Mouse (Mus musculus): ENCODE measurements around the gene Olfr123. TPM values are rescaled to one million over a fixed set of nuclear protein-coding genes. Genes with fewer than 3 reads are reported as not detected.

Gene Olfr123
- 0.03 TPM in 1 of 2 replicates, not detected in the other for polyA plus RNA-seq (2012)

DNA sequence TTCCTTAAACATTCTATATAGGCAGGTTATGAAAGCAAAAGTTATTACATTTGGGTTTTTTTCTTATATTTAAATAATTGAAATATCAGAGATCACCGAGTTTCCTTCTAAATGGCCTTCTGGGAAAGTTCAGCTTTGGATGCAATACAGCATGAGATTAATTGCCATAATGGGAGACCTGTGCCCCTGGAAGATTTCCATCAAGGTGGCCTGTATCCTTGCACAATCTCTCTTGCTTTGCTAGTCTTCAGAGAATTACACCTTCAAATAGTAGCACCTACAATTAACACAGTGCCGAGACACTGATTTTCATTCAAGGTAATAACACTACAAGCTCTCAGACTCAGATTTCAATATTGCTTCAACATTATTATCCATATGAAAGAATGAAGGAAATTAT, at the start of gene Olfr123:
TSS of gene Olfr123 (plus strand) at position 301 of the 400 bp plus-strand sequence.
- no peak within 1 kb of the TSS for H3K4me3 ChIP-seq (replicated peaks)

GRCm38 (mm10) chr17:37768307-37768706, 25.0 kb upstream of the Olfr123 start, which contains the start of gene Olfr122:
TSS of gene Olfr122 (plus strand) at chr17:37768607.
- no peak within 1 kb of the TSS for H3K4me3 ChIP-seq (replicated peaks)

More for the DNA sequence above, at the start of gene Olfr123:
- Histone ChIP-seq H3K9me3 (ENCODE audit: control insufficient read depth, low read length) (peaks cover 5% of the 10 kb centered on the region; the same call in 1 of the 2 replicates), H3K4me1 (ENCODE audit: control insufficient read depth) (no peaks in the 10 kb centered on the region), H3K36me3 (ENCODE audit: control insufficient read depth) (no peaks in the 10 kb centered on the region), H3K27me3 (ENCODE audit: control insufficient read depth) (no peaks in the 10 kb centered on the region)
- TF ChIP-seq TAL1 (IDR thresholded peaks at IDR 0.05; ENCODE audit: low read length) = no peak
- TF ChIP-seq GATA1 (IDR thresholded peaks at IDR 0.05; ENCODE audit: low read length) = no peak

DNA sequence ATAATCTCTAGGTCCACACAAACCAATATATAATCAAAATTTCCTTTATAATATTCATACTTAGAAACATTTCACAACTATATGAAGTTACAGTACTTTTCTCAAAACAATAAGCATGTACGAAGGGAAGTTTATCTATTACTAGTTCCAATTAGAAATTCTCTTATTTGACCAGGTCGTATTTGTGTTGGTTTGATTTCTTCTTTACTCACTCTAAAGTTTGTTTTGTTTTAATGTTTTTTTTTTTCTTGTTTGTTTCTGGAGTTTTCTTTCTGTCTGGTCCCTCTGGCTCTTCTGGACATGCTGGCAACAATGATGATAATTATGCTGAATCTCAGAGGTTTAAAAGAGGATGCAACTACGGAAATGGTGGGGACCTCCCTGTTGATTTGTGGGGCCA, 6.3 kb downstream of the Olfr123 start, which contains the start of gene Olfr124:
TSS of gene Olfr124 (plus strand) at position 301 of the 400 bp plus-strand sequence.
- H3K36me3 ChIP-seq (ENCODE audit: control insufficient read depth) = no peaks in the 10 kb centered on the region
- H3K4me3 ChIP-seq (replicated peaks) = no peak within 1 kb of the TSS
- TF ChIP-seq GATA1 (IDR thresholded peaks at IDR 0.05; ENCODE audit: low read length) = no peak
- H3K27me3 ChIP-seq (ENCODE audit: control insufficient read depth) = no peaks in the 10 kb centered on the region
- H3K4me1 ChIP-seq (ENCODE audit: control insufficient read depth) = no peaks in the 10 kb centered on the region
- peaks cover 5% of the 10 kb centered on the region; the same call in 1 of the 2 replicates for H3K9me3 ChIP-seq (ENCODE audit: control insufficient read depth, low read length)

More at GRCm38 (mm10) chr17:37768307-37768706, 25.0 kb upstream of the Olfr123 start, which contains the start of gene Olfr122:
- Histone ChIP-seq H3K27me3 (ENCODE audit: control insufficient read depth) (no peaks in the 10 kb centered on the region), H3K4me1 (ENCODE audit: control insufficient read depth) (no peaks in the 10 kb centered on the region), H3K9me3 (ENCODE audit: control insufficient read depth, low read length) (peaks cover 8% of the 10 kb centered on the region), H3K36me3 (ENCODE audit: control insufficient read depth) (no peaks in the 10 kb centered on the region)
- no peak for TF ChIP-seq GATA1 (IDR thresholded peaks at IDR 0.05; ENCODE audit: low read length)
- TF ChIP-seq TAL1 (IDR thresholded peaks at IDR 0.05; ENCODE audit: low read length) = no peak

- Histone ChIP-seq H3K4me3 (replicated peaks) (no peak within 1 kb of the TSS), H3K9me3 (ENCODE audit: control insufficient read depth, low read length) (no peaks in the 10 kb centered on the region)
- TF ChIP-seq GATA1 (IDR thresholded peaks at IDR 0.05; ENCODE audit: low read length) (no peak), TAL1 (IDR thresholded peaks at IDR 0.05; ENCODE audit: low read length) (no peak)
Observed at GRCm38 (mm10) chr17:37832649-37833048, 39.3 kb downstream of the Olfr123 start, which contains the start of gene Olfr125. TSS of gene Olfr125 (plus strand) at chr17:37832949.

GRCm38 (mm10) chr17:37847183-37847582, 53.9 kb downstream of the Olfr123 start, which contains the start of gene Olfr126:
TSS of gene Olfr126 (plus strand) at chr17:37847483.
- H3K36me3 ChIP-seq (ENCODE audit: control insufficient read depth) = no peaks in the 10 kb centered on the region
- H3K4me1 ChIP-seq (ENCODE audit: control insufficient read depth) = no peaks in the 10 kb centered on the region
- H3K9me3 ChIP-seq (ENCODE audit: control insufficient read depth, low read length) = peaks cover 4% of the 10 kb centered on the region
- no peak within 1 kb of the TSS for H3K4me3 ChIP-seq (replicated peaks)
- TF ChIP-seq GATA1 (IDR thresholded peaks at IDR 0.05; ENCODE audit: low read length) (no peak), TAL1 (IDR thresholded peaks at IDR 0.05; ENCODE audit: low read length) (no peak)
- H3K27me3 ChIP-seq (ENCODE audit: control insufficient read depth) = no peaks in the 10 kb centered on the region

More at GRCm38 (mm10) chr17:37832649-37833048, 39.3 kb downstream of the Olfr123 start, which contains the start of gene Olfr125:
- Histone ChIP-seq H3K36me3 (ENCODE audit: control insufficient read depth) (no peaks in the 10 kb centered on the region), H3K27me3 (ENCODE audit: control insufficient read depth) (no peaks in the 10 kb centered on the region), H3K4me1 (ENCODE audit: control insufficient read depth) (no peaks in the 10 kb centered on the region)

Other genes with a start within 250 kb of the Olfr123 start
- not detected in 2 replicates for gene Olfr112, start 224.1 kb upstream of the Olfr123 start, polyA plus RNA-seq (2012)
- gene Olfr113, start 215.9 kb upstream of the Olfr123 start, polyA plus RNA-seq (2012) = not detected in 2 replicates
- not detected in 2 replicates for gene Olfr114, start 200.8 kb upstream of the Olfr123 start, polyA plus RNA-seq (2012)
- not detected in 2 replicates for gene Olfr115, start 166.4 kb upstream of the Olfr123 start, polyA plus RNA-seq (2012)
- not detected in 2 replicates for gene Olfr116, start 166.3 kb upstream of the Olfr123 start, polyA plus RNA-seq (2012)
- not detected in 2 replicates for gene Olfr117, start 129.7 kb upstream of the Olfr123 start, polyA plus RNA-seq (2012)
- gene Olfr118, start 126.5 kb upstream of the Olfr123 start, polyA plus RNA-seq (2012) = not detected in 2 replicates
- not detected in 2 replicates for gene Olfr119, start 97.0 kb upstream of the Olfr123 start, polyA plus RNA-seq (2012)
- gene Olfr120, start 71.7 kb upstream of the Olfr123 start, polyA plus RNA-seq (2012) = not detected in 2 replicates
- gene Olfr121, start 44.7 kb upstream of the Olfr123 start, polyA plus RNA-seq (2012) = not detected in 2 replicates
- not detected in 2 replicates for gene Olfr122, start 24.9 kb upstream of the Olfr123 start, polyA plus RNA-seq (2012)
- gene Olfr124, start 6.4 kb downstream of the Olfr123 start, polyA plus RNA-seq (2012) = not detected in 2 replicates
- not detected in 2 replicates for gene Olfr125, start 39.4 kb downstream of the Olfr123 start, polyA plus RNA-seq (2012)
- not detected in 2 replicates for gene Olfr126, start 54.0 kb downstream of the Olfr123 start, polyA plus RNA-seq (2012)
- not detected in 2 replicates for gene Olfr127, start 106.9 kb downstream of the Olfr123 start, polyA plus RNA-seq (2012)
- gene Olfr128, start 127.0 kb downstream of the Olfr123 start, polyA plus RNA-seq (2012) = 0.04 TPM in 1 of 2 replicates, not detected in the other
- gene Olfr761, start 159.6 kb downstream of the Olfr123 start, polyA plus RNA-seq (2012) = not detected in 2 replicates